Mouse (Mus musculus) olfactory bulb, adult 2 months (tissue): ENCODE data around the gene Plcb2.

ENCODE experiments used
- CTCF ChIP-seq: fragments of 200-500 bp; IDR thresholded peaks from 2 replicates; pipeline ENCODE4 v1.5.1; 2012; ENCODE audit warnings: low read depth, mild to moderate bottlenecking, low read length, moderate library complexity; ENCODE audit not compliant: insufficient read depth
- POLR2A ChIP-seq: fragments of 200-500 bp; IDR thresholded peaks from 2 replicates; pipeline ENCODE4 v1.6.1; 2012; ENCODE audit warnings: mild to moderate bottlenecking, low read depth, low read length, moderate library complexity; ENCODE audit not compliant: insufficient read depth

DNA sequence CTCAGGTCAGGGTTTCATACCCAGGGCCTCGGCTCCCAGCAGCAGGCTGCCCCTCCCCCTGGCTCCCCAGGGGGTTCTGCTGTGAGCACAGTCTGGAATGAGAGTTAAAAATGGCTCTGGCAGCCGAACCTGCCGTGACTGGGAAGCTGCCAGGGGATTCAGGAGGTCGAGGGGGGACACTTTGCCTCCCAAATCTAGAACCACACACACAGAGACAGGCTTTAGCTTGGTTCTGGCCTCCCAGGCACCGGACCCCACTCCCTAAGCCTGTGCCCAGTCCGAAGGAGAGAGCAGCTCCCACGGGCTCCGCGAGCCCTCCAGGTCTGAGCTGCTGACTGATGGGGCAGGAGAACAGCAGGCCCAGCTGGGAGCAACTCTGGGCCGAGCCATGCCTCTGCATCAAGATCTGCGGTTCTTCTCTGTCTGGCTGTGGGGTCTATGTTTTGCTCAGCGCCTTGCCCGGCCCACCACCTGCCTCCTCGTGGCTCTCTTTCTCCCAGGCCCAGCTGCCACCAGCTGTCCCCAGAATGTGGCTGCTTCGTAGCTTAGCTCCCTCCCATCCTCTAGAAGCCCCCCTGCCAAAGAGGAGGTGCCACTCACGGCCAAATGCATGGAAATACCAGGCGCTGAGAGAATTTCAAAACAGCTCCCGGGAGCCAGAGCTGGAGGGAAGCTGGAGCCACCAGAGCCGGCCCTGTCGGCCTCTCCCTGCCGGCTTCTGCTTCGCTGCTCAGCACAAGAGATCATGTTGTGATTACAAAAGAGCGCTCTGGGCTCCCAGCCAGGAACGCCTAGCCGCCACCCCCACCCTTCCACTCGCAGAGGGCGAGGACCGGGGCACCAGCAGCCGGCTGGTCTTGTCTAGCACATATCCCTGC is 33.9 kb upstream of the Plcb2 start, which contains the start of gene Ccdc9b:
- no peak for TF ChIP-seq CTCF
- TF ChIP-seq POLR2A = peak; percentile 58
